Mouse (Mus musculus) layer of hippocampus, postnatal 36 days (tissue): ENCODE measurements around the gene Nup107. TPM values are rescaled to one million over a fixed set of nuclear protein-coding genes. Genes with fewer than 3 reads are reported as not detected.
"Not testable (repeated sequence)": the region's sequence is repeated elsewhere in the genome, so short reads cannot be mapped to it uniquely, and the experiment has no call there.

Experiments
- DNase-seq, 2 experiments: peaks; one replicate each; pipeline ENCODE4 v3.0.0; 2022
- total RNA-seq, 2 experiments: library from RNA; stranded (reverse); gene quantifications; 2 replicates each; pipeline ENCODE4 v1.2.3; 2021

Gene Nup107
- total RNA-seq, 2 experiments from 2014 or later, result 15.8 to 20.7 TPM

DNA sequence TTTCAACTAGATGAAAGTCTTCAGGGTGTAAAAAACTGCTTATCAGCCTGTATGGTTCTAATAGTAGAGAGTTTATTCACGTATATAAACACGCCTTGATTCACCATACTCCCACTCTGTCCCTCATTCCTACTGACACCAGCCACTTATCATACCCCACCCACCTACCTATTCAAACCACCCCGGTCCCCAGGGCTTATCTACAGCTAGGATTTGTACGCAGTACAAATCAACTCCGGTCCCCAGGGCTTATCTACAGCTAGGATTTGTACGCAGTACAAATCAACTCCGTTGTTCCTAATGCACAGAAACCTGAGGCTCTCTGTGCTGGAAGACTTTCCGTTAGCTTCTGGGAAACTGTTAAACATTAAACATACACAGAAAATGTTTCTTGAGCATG is 58.9 kb downstream of the Nup107 start:
- not testable (repeated sequence) for DNase-seq

DNA sequence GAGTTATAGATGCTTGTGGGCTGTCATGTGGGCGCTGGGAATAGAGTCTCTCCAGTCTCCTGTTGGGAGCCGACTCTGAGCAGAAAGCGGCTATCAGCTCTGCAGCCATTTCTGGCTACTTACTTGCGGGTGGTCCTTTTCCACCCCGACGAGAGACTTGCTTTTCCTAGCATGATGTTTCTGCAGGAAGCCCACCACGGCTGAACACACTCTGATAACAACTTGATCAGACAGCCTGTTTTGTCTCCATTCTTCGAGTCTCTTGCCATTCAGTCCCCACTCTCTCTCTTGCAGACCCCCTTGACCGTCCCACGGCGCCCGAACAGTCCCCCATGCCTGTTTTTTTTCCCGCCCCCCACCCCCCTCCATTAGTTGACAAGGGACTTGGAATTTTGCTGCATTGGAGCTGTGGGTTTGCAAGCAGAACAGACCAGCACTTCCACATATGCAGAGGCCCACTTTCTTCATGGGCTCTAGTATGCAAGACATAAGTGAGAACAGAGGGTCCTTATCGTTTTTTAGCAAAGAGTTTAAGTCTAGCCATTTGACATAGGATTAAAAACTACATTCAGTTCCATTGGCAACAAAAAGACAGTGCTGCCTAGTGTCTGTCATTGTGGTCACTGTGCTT is 59.4 kb downstream of the Nup107 start:
- no peak for DNase-seq

DNA sequence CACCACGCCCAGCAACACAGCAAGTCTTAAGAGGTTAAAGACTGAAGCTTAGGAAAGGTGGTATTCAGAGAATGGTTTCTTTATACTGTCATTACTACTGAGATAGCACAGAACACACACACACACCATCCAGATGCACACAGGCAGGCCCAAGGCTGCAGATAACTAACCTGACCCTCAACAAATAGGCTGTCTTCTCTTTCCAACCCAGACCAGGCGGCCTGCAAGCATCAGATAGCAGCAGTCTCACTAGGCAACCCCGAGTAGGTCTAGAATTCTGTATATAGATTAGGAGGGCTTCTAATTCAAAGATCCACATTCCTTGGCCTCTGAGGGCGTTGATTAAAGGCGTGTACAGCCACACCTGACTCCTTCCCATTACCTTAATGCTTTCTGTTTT is 60.3 kb downstream of the Nup107 start:
- DNase-seq, result no peak

DNA sequence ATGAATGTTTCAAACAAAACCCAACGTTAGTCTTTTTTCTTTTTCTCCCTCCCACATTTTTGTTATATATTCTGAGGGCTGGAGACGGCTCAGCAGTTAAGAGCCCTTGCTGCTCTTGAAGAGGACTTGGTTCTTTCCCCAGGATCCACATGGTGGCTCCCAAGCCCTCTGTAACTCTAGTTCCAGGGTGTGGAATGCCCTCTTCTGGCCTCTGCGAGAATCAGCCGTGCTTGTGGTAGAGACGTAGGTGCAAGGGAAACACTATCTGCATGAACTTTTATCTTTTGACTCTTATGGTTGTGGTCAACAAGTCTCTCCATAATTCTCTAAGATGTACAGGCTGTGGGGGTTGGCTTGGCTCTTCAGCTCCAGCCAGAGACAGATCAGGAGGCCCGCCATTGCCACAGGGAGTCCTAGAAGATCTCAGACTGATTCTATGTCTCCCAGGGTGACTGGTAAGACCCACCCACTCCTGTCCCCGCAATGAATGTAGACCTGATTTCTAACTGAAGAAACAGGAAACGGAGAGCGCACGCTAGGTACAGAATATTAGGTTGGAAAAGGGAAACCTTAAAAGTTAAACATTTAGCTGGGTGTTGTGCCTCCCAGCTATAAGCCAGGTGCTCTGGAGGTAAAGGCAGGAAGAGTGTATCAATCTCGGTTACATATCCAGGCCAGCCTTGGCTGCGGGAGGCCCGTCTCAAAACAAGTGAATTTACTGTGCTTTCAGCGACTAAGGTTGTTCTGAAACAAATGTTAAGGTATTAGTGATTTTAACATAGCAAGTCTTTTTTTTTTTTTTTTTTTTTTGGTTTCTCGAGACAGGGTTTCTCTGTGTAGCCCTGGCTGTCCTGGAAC is 61.0 kb downstream of the Nup107 start:
- DNase-seq, result peak; percentile 36 to 39

DNA sequence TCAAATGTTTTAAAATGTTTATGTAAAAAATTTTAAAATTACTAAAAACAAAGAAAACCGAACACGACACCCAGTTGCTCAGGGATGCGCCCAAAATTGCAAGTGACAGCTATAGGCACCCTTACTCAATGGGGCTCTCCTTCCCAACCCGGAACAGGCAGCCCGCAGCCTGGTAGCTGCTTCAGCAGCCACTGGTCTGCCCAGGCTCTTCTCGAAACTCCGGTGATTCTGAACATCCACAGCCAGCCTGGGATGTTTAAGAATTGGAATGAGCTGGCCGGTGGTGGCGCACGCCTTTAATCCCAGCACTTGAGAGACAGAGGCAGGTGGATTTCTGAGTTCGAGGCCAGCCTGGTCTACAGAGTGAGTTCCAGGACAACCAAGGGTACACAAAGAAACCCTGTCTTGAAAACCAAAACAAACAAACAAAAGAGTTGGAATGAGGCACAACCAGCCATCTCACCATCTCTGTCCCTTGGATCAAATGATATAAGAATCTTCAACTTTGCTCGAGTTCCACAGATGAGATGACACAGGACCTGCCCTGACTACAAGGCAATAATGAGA is 61.8 kb downstream of the Nup107 start:
- DNase-seq, result no peak

DNA sequence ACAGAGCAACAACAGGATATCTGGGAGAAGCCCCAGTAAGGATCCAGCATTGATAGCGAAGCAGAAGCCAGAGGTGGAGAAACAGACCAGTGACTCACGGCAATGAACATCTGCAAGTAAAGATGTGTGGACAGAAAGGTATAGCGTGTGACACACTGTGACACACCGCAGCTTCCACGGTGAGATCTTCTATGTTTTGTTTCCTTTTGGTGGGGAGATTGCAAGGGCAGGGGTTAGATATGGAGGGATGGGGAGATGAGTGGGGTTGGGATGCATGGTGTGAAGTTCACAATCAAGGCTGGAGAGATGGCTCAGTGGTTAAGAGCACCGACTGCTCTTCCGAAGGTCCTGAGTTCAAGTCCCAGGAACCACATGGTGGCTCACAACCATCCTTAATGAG is 62.4 kb downstream of the Nup107 start:
- DNase-seq, result no peak

DNA sequence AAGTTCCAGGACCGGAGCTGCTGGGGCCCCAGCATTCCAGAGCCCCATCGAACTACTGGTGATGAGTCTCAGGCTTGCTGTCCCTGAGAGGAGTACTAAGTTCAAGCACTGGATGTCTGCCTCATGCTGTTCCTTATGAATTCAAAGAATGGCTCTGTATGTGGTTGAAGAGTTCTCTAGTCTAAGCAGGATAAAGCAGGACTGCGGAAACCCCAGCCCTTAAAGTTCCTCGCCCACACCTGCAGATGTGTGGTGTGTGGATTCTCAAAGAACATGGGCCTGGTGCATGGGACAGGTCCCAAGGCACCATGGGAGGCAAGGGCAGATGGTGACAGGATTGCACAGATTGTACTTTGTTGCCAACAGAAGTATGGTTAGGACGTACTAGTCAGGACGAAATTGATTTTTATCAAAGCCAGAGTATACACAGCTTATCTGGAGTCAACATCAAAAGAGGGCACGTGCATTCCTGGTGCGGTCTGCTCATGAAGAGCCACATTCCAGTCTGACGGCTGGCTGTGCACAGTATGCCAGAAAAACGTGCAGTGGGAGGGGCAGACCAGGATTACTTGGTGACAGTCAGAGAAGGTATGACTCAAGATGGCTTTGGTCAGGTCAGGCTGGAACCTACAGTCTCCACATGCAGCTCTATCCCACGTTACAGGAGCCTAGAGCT is 63.2 kb downstream of the Nup107 start:
- no peak for DNase-seq

DNA sequence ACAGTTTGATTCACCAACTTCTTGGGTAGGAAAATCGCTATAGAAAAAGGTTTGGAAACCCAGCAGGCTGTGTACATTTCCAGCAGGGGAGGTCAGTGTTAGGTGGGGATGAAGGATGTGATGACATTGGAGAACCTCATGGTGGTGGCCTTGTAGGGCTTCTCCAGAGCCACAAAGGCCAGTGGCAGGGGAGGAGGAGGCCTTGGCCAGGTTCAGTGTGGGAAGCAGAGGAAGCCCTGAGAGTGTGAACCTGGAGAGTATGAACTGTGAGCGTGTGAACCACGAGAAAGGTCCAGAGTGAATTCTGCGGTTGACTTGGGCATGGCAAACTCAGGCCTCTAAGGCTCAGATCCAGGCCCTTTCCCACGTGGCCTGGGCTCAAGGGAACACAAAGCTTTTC is 63.9 kb downstream of the Nup107 start:
- DNase-seq, result no peak

DNA sequence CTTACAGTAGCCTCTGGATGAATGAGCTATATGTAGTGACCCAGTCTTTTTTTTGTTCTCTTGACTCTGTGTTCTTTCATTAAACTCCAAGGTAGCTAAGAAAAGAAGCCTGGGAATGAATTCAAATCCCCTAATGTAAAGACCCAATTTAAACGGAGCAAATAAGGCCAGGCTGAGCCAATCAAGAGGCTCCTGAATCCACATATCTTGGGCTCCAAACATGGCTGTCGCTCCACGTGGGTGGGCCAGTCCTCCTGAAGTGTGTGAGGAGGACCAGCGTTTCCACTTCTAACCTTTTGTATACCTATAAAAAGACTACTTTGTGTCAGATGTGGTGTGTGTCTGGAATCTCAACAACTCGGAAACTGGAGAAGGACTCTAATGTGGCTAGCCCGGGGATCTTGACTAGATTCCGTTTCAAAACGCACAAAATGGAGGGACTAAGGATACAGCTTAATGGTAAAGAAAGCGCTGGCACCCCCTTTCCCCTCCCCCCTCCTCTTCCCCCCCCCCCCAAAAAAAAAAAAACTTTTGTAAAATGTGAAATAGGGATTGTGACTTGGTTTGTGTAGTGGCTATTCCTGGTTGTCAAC is 64.9 kb downstream of the Nup107 start:
- DNase-seq, result no peak

DNA sequence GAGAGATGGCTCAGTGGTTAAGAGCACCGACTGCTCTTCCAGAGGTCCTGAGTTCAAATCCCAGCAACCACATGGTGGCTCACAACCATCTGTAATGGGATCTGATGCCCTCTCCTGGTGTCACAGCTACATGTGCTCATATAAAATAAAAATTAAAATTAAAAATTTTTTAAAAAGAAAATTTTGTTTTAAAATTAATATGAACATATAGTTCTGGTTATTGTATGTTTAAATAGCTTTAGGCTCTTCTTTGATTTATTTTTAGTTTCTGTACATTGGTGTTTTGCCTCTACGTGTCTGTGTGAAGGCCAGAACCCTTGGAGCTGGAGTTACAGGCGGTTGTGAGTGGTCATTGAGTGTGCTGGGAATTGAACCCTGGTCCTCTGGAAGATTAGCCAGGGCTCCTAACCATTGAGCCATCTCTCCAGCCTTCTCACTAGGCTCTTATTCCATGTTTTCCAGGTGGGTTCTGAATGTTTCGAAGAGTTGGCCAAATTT is 65.6 kb downstream of the Nup107 start:
- DNase-seq, result no peak

DNA sequence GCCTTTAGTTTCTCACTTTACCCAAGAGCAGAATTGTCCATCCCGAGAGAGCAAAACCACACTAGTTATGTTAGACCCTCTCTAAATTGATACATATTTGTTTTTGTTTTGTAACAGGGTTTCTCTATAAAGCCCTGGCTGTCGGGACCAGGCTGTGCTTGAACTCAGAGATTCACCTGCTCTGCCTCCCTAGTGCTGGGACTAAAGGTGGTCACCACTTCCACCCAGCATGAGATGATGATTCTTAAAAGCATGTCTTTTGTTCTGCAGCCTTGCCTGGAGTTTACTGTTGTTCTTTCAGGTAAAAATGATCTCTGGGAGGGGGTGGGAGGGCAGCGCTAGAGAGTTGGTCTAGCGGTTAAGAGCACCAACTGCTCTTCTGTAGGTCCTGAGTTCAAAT is 66.2 kb downstream of the Nup107 start:
- DNase-seq, result no peak

DNA sequence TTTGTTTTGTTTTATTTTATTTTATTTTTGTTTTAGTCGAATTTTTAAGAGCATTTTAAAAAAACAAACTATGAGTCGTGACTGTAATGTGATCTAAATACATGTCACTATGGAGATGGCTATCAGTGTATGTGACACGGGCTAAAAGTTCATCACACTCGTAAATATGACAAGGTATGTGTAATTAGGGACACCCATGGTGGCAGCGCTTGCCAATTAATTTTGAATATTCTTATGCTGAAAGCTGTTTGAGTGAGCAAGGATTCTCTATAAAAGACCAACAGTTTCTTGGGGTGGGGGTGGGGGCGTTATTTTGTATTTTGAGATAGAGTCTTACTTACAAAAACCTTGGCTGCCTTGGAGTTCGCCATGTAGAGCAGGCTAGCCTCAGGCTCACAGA is 66.8 kb downstream of the Nup107 start:
- DNase-seq, result no peak

DNA sequence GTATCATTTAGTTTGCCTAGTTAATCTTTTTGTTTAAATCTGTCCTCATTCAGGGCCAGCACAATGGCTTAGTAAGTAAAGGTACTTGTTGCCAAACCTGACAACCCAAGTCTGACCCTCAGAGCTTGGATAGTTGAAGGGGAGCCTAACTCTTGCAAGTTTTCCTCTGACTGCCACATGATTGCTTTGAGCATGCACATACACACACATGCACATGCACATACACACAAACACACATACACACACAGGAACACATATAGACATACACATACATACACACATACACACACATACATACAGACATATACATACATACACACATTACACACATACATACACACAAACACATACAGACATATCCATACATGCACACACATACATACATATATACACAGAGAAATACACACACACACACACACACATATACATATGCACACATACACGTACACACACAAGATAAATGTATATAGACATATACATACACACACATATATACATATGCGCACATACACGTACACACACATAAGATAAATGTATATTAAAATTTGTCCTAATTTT is 67.6 kb downstream of the Nup107 start:
- DNase-seq, result no peak

DNA sequence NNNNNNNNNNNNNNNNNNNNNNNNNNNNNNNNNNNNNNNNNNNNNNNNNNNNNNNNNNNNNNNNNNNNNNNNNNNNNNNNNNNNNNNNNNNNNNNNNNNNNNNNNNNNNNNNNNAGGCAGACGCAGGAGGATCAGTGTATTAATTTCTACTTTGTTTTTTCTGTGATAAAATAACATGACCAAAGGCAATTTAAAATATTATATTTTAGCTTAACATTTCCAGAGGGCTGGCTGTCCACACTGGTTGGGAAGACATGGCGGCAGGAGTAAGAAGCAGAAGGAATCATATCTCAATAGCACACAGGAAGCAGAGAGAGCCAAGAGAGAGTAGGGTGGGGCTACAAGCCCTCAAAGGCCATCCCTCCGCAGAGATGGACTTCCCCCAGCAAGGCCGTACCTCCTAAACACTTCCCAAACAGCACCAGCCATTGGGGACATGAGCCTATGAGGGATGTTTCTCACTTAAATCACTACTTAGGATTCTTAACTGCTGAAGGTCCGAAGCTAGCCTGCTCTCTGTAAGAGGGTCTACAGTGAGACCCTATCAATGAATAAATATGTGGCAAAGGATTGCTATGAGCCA is 68.3 kb downstream of the Nup107 start:
- no peak for DNase-seq

DNA sequence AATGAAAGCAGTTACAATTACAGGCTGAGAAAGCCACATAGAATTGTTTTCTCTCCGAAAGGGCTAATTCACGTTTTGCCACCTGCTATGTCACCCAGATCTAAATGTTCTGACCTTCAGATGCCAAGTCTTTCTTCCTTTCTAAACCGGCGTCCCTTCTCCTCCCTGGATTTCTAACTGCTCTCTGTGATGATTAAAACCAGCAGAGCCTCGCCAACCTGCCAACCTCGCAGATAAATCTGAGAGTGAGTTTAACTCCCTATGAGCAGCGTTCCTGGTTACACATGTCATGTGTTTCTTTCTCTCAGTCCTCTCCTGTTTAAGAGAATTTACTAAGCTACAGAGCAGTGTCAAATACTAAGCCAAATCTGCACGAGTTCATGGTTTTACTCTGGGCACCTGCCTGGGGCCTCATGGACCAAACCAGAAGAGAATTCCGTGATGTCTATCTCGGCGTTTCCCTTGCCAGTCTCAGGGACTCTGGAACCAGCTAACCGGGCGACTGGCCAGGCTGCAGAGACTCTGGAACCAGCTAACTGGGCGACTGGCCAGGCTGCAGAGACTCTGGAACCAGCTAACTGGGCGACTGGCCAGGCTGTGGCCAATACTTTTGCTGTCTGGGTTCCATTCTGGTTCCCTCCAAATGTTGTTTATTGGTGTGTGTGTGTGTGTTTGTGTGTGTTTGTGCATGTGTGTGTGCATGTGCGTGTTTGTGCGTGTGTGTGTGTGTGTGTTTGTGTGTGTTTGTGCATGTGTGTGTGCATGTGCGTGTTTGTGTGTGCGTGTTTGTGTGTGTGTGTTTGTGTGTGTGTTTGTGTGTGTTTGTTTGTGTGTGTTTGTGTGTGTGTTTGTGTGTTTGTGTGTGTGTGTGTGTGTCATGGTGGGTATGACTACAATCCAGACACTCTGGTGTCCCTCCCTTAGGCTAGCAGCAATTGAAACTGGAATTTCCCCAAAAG is 74.1 kb downstream of the Nup107 start:
- DNase-seq, result peak in 1 of 2 experiments; percentile 30

DNA sequence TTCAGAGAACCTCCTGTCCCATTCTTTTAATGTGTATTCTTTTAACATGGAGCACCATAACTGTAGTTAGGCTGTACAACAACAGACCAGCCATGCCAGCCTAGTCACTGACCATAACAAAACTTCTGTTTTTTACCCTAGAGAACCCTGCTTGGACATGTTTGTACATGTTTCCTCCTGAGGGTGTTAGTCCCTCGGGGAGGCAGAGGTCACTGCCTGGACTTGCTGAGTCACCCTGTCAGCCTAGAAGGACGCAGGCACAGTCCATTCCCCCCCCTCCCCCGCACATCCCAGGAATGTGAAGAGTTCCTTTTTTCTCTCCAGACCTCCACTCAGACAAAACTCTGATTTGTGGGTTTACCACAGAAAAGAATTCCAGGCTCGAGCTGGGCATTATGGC is 74.9 kb downstream of the Nup107 start:
- DNase-seq, result no peak

DNA sequence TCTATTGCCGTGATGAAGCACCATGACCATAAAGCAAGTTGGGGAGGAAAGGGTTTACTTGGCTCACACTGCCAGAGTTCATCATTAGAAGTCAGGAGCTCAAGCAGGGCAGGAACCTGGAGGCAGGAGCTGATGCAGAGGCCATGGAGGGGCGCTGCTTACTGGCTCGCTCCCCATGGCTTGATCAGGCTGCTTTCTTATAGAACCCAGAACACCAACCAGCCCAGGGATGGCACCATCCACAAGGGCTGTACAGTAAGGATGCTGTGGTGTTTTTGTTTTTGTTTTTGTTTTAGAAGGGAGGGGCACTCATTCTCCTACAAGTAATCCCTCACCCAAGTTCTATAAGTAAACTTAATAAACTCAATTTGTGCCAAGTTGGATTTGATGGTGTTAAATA is 75.8 kb downstream of the Nup107 start:
- no peak for DNase-seq

DNA sequence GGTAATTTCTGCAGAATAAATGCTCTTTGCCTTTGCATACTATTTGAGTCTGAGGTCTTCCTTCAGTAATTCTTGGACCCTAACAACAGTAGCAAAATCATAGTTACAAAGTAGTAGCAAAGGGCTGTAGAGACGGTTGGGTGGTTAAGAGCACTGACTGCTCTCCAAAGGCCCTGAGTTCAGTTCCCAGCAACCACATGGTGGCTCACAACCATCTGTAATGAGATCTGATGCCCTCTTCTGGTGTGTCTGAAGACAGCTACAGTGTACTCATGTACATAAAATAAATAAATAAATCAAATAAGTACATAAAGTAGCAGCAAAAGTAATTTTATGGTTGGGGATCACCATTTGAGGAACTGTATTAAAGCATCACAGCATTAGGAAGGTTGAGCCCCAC is 76.9 kb downstream of the Nup107 start:
- not testable (repeated sequence) for DNase-seq

DNA sequence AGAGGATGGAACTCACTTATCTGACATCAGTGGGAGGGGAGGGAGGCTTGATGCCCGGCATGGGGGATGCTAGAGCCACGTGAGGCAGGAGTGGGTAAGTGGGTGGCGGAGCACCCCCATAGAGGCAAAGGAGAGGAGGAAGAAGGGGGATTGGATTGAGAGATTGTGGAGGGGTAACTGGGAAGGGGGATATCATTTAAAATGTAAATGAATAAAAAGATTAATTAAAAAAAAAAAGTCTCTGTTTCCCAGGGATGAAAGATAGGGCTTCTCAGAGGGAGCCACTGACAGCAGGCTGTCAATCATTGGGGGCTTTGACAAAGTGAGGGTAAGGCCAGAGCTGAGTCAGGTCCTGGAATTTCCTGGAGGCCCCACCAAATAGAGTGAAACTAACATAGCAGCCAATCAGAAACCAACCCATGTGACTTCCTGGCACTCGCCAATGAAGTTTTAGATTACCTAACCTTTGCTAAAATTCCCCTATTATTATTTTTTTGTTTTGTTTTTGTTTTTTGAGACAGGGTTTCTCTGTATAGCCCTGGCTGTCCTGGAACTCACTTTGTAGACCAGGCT is 77.5 kb downstream of the Nup107 start:
- DNase-seq, result no peak

DNA sequence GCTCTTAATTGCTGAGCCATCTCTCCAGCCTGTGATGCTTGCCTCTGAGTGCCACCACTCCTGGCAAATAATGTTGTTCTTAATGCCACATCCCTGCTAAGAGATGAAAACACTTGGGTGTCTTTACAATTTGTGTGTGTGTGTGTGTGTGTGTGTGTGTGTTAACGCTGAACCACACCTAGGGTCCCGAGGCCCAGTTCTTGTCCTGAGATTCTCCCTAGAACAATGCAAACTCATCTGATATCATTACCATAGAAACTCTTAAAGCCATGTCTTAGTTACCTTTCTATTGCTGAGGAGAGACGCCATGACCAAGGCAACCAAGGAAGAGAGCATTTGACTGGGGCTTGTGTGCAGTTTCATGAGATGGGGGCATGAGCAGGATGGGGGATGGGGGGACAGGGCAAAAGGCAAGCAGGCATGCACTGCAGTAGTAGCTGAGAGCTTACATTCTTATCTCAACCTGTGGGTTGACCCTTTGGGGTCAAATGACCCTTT is 78.4 kb downstream of the Nup107 start:
- DNase-seq, result no peak
